Mouse (Mus musculus): ENCODE measurements around the gene Vmn2r97. TPM values are rescaled to one million over a fixed set of nuclear protein-coding genes. Genes with fewer than 3 reads are reported as not detected.
"Not testable (repeated sequence)": the region's sequence is repeated elsewhere in the genome, so short reads cannot be mapped to it uniquely, and the experiment has no call there.

Vmn2r97 gene
- polyA plus RNA-seq (2015; fragmentation: Nextera tagmentation; extraction: Ambion mirVana) = 0.02 and 0.03 TPM in 2 replicates

- ATAC-seq (ENCODE audit: insufficient read depth); H3K27me3 ChIP-seq; H3K36me3 ChIP-seq (replicated peaks); H3K4me3 ChIP-seq (replicated peaks); H3K4me1 ChIP-seq (replicated peaks); H3K27ac ChIP-seq (replicated peaks); H3K9me3 ChIP-seq (replicated peaks); H3K9ac ChIP-seq; H3K4me2 ChIP-seq: not testable (repeated sequence)
- WGBS (ENCODE audit: insufficient replicate concordance) = 41% methylated on average over 2 of the region's 2 CpGs
Observed at GRCm38 (mm10) chr17:18914000-18914399, at the start of gene Vmn2r97. TSS of gene Vmn2r97 (plus strand) at chr17:18914300.

- H3K4me3 ChIP-seq (replicated peaks); H3K9ac ChIP-seq; H3K27me3 ChIP-seq; H3K4me1 ChIP-seq (replicated peaks); H3K27ac ChIP-seq (replicated peaks); H3K4me2 ChIP-seq; H3K36me3 ChIP-seq (replicated peaks); H3K9me3 ChIP-seq (replicated peaks); ATAC-seq (ENCODE audit: insufficient read depth): not testable (repeated sequence)
- 38% methylated on average over 2 of the region's 2 CpGs for WGBS (ENCODE audit: insufficient replicate concordance)
Observed at GRCm38 (mm10) chr17:18882436-18882835, 31.7 kb upstream of the Vmn2r97 start.

DNA sequence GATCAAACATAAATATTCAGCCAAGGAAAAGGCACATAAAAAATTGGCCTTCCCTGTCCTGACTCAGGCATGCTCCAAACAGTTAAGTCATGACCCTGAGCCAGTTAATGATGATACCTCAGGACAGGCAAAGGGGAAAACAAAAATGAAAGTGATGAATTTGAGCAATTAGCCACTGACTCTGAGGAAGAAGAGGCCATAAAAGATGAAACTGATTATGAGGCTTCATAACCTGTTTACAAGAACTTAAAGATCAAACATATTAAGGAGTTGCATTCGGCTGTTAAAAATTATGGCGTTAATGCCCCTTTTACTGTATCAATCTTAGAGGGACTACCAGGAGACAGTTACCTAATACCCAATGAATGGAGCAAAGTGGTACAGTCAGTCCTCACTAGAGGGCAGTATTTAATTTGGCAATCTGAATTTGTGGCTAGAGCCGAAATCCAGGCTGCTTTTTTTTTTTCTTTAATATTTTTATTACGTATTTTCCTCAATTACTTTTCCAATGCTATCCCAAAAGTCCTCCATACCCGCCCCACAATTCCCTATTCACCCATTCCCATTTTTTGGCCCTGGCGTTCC is 24.3 kb upstream of the Vmn2r97 start:
- Histone ChIP-seq H3K36me3 (replicated peaks) (no peaks in the 10 kb centered on the region), H3K4me1 (replicated peaks) (no peaks in the 10 kb centered on the region), H3K4me3 (replicated peaks) (no peak overlapping the region), H3K4me2 (no peak overlapping the region), H3K27me3 (no peaks in the 10 kb centered on the region), H3K9me3 (replicated peaks) (no peaks in the 10 kb centered on the region), H3K9ac (no peak overlapping the region), H3K27ac (replicated peaks) (no peak overlapping the region)
- 57% methylated on average over 6 of the region's 6 CpGs for WGBS (ENCODE audit: insufficient replicate concordance)
- no peak for ATAC-seq (ENCODE audit: insufficient read depth)

GRCm38 (mm10) chr17:18957800-18958199 is 43.7 kb downstream of the Vmn2r97 start:
- H3K4me3 ChIP-seq (replicated peaks); H3K4me2 ChIP-seq; H3K9ac ChIP-seq; H3K27me3 ChIP-seq; H3K9me3 ChIP-seq (replicated peaks); ATAC-seq (ENCODE audit: insufficient read depth); H3K36me3 ChIP-seq (replicated peaks); H3K4me1 ChIP-seq (replicated peaks); H3K27ac ChIP-seq (replicated peaks): not testable (repeated sequence)
- WGBS (ENCODE audit: insufficient replicate concordance) = 52% methylated on average over 1 of the region's 1 CpGs

GRCm38 (mm10) chr17:18968371-18969275 is 54.5 kb downstream of the Vmn2r97 start:
- Histone ChIP-seq H3K36me3 (replicated peaks) (no peaks in the 10 kb centered on the region), H3K4me2 (no peak overlapping the region), H3K27ac (replicated peaks) (no peak overlapping the region), H3K4me1 (replicated peaks) (no peaks in the 10 kb centered on the region), H3K4me3 (replicated peaks) (no peak overlapping the region), H3K9me3 (replicated peaks) (no peaks in the 10 kb centered on the region), H3K27me3 (no peaks in the 10 kb centered on the region), H3K9ac (no peak overlapping the region)
- ATAC-seq (ENCODE audit: insufficient read depth) = no peak
- WGBS (ENCODE audit: insufficient replicate concordance) = 64% methylated on average over 29 of the region's 29 CpGs

Other genes starting within 250 kb of the Vmn2r97 start
- gene Vmn2r98, start 139.2 kb downstream of the Vmn2r97 start, polyA plus RNA-seq (2015; fragmentation: Nextera tagmentation; extraction: Ambion mirVana) = not detected in 2 replicates